8 mouse cellular contexts compared by ENCODE assay signal in the genomic region with DNA sequence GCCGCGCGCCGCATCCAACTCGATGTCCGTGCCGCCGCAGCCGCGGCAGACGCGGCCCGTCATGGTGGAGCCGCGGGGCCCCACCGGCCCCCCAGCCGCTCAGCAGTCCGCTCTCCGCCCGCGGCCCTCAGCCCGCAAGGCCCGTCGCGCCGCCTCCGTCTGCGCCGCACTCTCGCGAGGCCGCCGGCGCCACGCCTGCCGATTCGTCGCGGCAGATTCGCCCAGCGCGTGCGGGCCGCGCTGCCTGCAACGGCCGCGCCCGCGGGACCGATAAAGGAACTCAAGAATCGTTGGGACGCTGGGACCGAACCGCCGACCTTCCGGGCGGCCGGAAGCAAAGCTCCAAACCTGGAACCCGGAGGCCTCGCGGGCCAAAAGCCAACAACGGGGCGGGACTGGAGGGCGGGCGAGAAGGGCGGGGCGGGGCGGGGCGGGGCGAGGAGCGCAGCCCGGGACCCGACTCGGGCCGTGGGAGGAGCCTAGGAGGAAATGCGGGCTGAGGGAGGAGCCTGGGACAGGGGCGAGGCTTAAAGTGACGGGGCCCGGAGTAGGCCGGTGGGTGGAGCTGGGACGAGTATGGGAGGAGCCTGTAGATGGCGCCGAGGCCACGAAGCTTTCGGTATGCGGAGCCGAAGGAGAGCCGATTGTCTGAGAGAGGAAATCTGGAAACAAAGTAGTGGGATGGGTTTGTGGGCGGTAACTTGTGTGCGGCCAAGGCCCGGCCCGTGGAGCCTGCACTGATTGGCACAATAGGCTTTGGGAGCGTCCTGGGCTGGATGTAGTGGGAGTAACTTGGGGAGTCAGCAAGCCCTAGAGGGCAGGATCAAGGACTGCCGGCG. TPM values are rescaled to one million over a fixed set of nuclear protein-coding genes. Genes with fewer than 3 reads are reported as not detected.
DNase-seq lines count a peak whose midpoint lies in the region; ATAC-seq lines count a peak whose summit lies in the region.

A gene (minus strand): TSS at position 411 of the 839 bp plus-strand sequence.

- H3K9ac ChIP-seq in hindbrain, embryonic 16.5 days (ENCODE audit: low read depth, low read length) = peak within 1 kb of the TSS; percentile 94

- DNase-seq in WW6 (ENCODE audit: low read depth, low spot score) = peak; percentile 93
- DNase-seq in cerebellum, postnatal 4 days (ENCODE audit: low spot score in 2 of 2) = peak; percentile 85 to 92
- peak; percentile 97 for DNase-seq in gastrocnemius, adult 18-20 months (ENCODE audit: low spot score)
- DNase-seq in left cerebral cortex, adult 18-20 months (ENCODE audit: low spot score in 2 of 2) = peak; percentile 93
- DNase-seq in right cerebral cortex, adult 18-20 months = peak; percentile 97
- DNase-seq in urinary bladder, postnatal 10 days (ENCODE audit: low spot score) = peak; percentile 86

- ATAC-seq in hindbrain, embryonic 16.5 days = peak; percentile 98

- H3K79me2 ChIP-seq in macrophage (ENCODE audit: inconsistent target) = peaks cover 45% of the 10 kb centered on the region

- H3K36me3 ChIP-seq in hindbrain, embryonic 16.5 days (ENCODE audit: control insufficient read depth, insufficient read depth, low read length) = no peaks in the 10 kb centered on the region
- no peaks in the 10 kb centered on the region for H3K36me3 ChIP-seq in macrophage (ENCODE audit: inconsistent target)

- H3K4me3 ChIP-seq in hindbrain, embryonic 16.5 days (ENCODE audit: low read length) = peak within 1 kb of the TSS; percentile 81
- H3K4me3 ChIP-seq in macrophage (ENCODE audit: inconsistent target) = peak within 1 kb of the TSS; percentile 63

- under 1% methylated on average over 83 of the region's 96 CpGs for WGBS in hindbrain, embryonic 16.5 days
- under 1% methylated on average over 89 of the region's 96 CpGs for WGBS in macrophage (ENCODE audit: missing documents)

- H3K4me2 ChIP-seq in hindbrain, embryonic 16.5 days (ENCODE audit: low read length) = peak within 1 kb of the TSS; percentile 84

- H3K9me3 ChIP-seq in hindbrain, embryonic 16.5 days (ENCODE audit: control insufficient read depth, low read length) = no peaks in the 10 kb centered on the region

- H3K27me3 ChIP-seq in hindbrain, embryonic 16.5 days (replicated peaks; ENCODE audit: control insufficient read depth, insufficient read depth, low read length) = no peaks in the 10 kb centered on the region

- peaks cover 21% of the 10 kb centered on the region for H3K4me1 ChIP-seq in hindbrain, embryonic 16.5 days (ENCODE audit: control insufficient read depth, insufficient read depth, low read depth, low read length)

- peak within 1 kb of the TSS; percentile 90 for H3K27ac ChIP-seq in hindbrain, embryonic 16.5 days (ENCODE audit: low read depth, low read length)
- peak within 1 kb of the TSS; percentile 68 for H3K27ac ChIP-seq in macrophage

RNA-seq across cellular contexts. Expression of the gene that starts here (rescaled TPM):
- 10 to 100 TPM; 17.8 to 18.5 TPM for total RNA-seq in gastrocnemius, adult 18-20 months (2021)
- 40.5 and 43.1 TPM in 2 replicates for polyA plus RNA-seq in hindbrain, embryonic 16.5 days (2015; fragmentation: Nextera tagmentation; extraction: Ambion mirVana)
- total RNA-seq in left cerebral cortex, adult 18-20 months (2021) = 10 to 100 TPM; 45.0 to 47.0 TPM
- total RNA-seq in macrophage (2018; cell fraction: chromatin; rRNA removed) = 100 to 1,000 TPM; 183 to 360 (median 252) TPM
- 10 to 100 TPM in 18 of 26 experiments, 1 to 10 TPM in 8; 6.4 to 22.0 (median 13.0) TPM for total RNA-seq in macrophage (2018; cell fraction: cytosol; rRNA removed)
- total RNA-seq in macrophage (2018; cell fraction: nucleus; rRNA removed) = 100 to 1,000 TPM in 18 of 26 experiments, 10 to 100 TPM in 8; 64.8 to 206 (median 130) TPM
- 15.4 to 26.6 TPM (median 18.3 TPM) in 3 replicates for polyA plus RNA-seq in macrophage (2018)

Comparison
In these comparisons a context has a peak if more than half of its experiments do, and no peak if none do; other contexts are left out.
1. Peak in every context shown above with its lines: DNase-seq, ATAC-seq, H3K4me3 ChIP-seq and H3K27ac ChIP-seq.